ENCODE assay signal across 9 mouse cellular contexts in genomic region chr4:132737154-132737553, GRCm38 (mm10). TPM values are rescaled to one million over a fixed set of nuclear protein-coding genes. Genes with fewer than 3 reads are reported as not detected.
DNase-seq lines count a peak whose midpoint lies in the region; TF ChIP-seq lines count a peak whose summit lies in the region.
"Not testable (repeated sequence)": the region's sequence is repeated elsewhere in the genome, so short reads cannot be mapped to it uniquely, and the experiment has no call there.
"Had no signal": no experiment of that assay in that cellular context is flagged by ENCODE, and none has a peak within 500 bp of the region (broad histone marks: within the 10 kb centered on the region; RNA-seq: fewer than 3 reads in every experiment).

No protein-coding gene starts in this region.

- not testable (repeated sequence) for H3K4me2 ChIP-seq in CH12.LX (ENCODE audit: insufficient read depth, low read depth, poor library complexity, severe bottlenecking)

- not testable (repeated sequence) for H3K79me2 ChIP-seq in CH12.LX (replicated peaks; ENCODE audit: control insufficient read depth, extremely low read depth, insufficient read depth, poor library complexity, severe bottlenecking)

- not testable (repeated sequence) for H3K4me3 ChIP-seq in CH12.LX (replicated peaks in 1 of 3; ENCODE audit: low read depth in 2 of 3, low read length in 2 of 3, poor library complexity in 1 of 3)
- H3K4me3 ChIP-seq in ES-Bruce4 (ENCODE audit: low read depth, low read length) = peak overlapping the region; percentile 77

- H3K27me3 ChIP-seq in CH12.LX (replicated peaks); ES-Bruce4 (ENCODE audit: control insufficient read depth, insufficient read depth, low read length, poor library complexity, severe bottlenecking): not testable (repeated sequence)

- not testable (repeated sequence) for TF ChIP-seq EP300 in CH12.LX (IDR thresholded peaks at IDR 0.05; ENCODE audit: low read length); ES-Bruce4 (IDR thresholded peaks at IDR 0.05; ENCODE audit: insufficient read depth, low read depth, low read length)

- not testable (repeated sequence) for TF ChIP-seq RAD21 in CH12.LX (IDR thresholded peaks at IDR 0.05; ENCODE audit: low read depth, low read length)

- in situ Hi-C loops in CH12.LX (cut with MboI; ENCODE audit: low pct_ligation_motif_present, low pct_unique_long_range_greater_than_20kb, low sequenced_read_pairs) = not testable (repeated sequence)

- peaks cover 7 to 20% of the 10 kb centered on the region in 2 experiments for H3K36me3 ChIP-seq in CH12.LX (replicated peaks in 1 of 2; ENCODE audit: control insufficient read depth in 1 of 2, insufficient read depth in 1 of 2, low read length in 1 of 2)
- not testable (repeated sequence) for H3K36me3 ChIP-seq in ES-Bruce4 (ENCODE audit: control insufficient read depth, insufficient read depth, low read length, poor library complexity, severe bottlenecking)

- H3K9me3 ChIP-seq in CH12.LX (replicated peaks; ENCODE audit: low read length); ES-Bruce4 (replicated peaks; ENCODE audit: control insufficient read depth, insufficient read depth, low read length, poor library complexity, severe bottlenecking): not testable (repeated sequence)

- H3K4me1 ChIP-seq in CH12.LX (ENCODE audit: control insufficient read depth in 1 of 2, insufficient read depth in 2 of 2) = peaks cover 2 to 30% of the 10 kb centered on the region in 2 experiments; a peak in 2 of 4 replicates
- not testable (repeated sequence) for H3K4me1 ChIP-seq in ES-Bruce4 (ENCODE audit: control insufficient read depth, insufficient read depth, low read length)

- not testable (repeated sequence) for TF ChIP-seq CTCF in CH12.LX (conservative IDR thresholded peaks at IDR 0.05 in 1 of 2, IDR thresholded peaks at IDR 0.05 in 1 of 2; ENCODE audit: low read depth in 2 of 2, low read length in 2 of 2); ES-Bruce4 (IDR thresholded peaks at IDR 0.05; ENCODE audit: low read depth, low read length)

- dilution Hi-C loops in CH12.LX (cut with MboI; ENCODE audit: extremely low pct_ligation_motif_present, extremely low pct_unique_long_range_greater_than_20kb, low sequenced_read_pairs) = not testable (repeated sequence)

- H3K9ac ChIP-seq in CH12.LX (ENCODE audit: insufficient read depth, low read depth) = not testable (repeated sequence)
- H3K9ac ChIP-seq in ES-Bruce4 (ENCODE audit: low read depth, poor library complexity, severe bottlenecking) = peak overlapping the region; percentile 89

- not testable (repeated sequence) for H3K27ac ChIP-seq in CH12.LX (ENCODE audit: insufficient read depth, low read depth)
- H3K27ac ChIP-seq in ES-Bruce4 (ENCODE audit: insufficient read depth, low read length) = peak overlapping the region; percentile 87

- TF ChIP-seq POLR2A in CH12.LX (IDR thresholded peaks at IDR 0.05; ENCODE audit: low read depth, low read length) = not testable (repeated sequence)
- TF ChIP-seq POLR2A in ES-Bruce4 (IDR thresholded peaks at IDR 0.05; ENCODE audit: insufficient read depth, low read length) = peak; percentile 4

- DNase-seq in 416B (ENCODE audit: low read depth) = peak; percentile 40
- peak; percentile 12 for DNase-seq in CH12.LX (ENCODE audit: extremely low read depth)
- peak; percentile 44 for DNase-seq in ES-CJ7 (ENCODE audit: low read depth, low spot score)
- DNase-seq in R1 (ENCODE audit: low read depth, low spot score) = peak; percentile 85
- peak; percentile 77 for DNase-seq in WW6 (ENCODE audit: low read depth, low spot score)
- peak; percentile 57 for DNase-seq in ZHBTc4 (ENCODE audit: low read depth, low spot score)

RNA-seq across cellular contexts. Expression of gene Xkr8, which starts 4.8 kb away (rescaled TPM):
- total RNA-seq in CH12.LX (2012; rRNA removed) = 6.2 and 8.6 TPM in 2 replicates
- total RNA-seq in CH12.LX (2014; rRNA removed) = 3.7 and 3.8 TPM in 2 replicates
- 4.9 and 5.5 TPM in 2 replicates for polyA plus RNA-seq in CH12.LX (2012; ENCODE audit: insufficient read length, low read depth)
- polyA plus RNA-seq in ES-Bruce4 (2011; ENCODE audit: insufficient read depth, insufficient read length, low read depth, missing spikeins) = 6.3 and 8.1 TPM in 2 replicates

RNA-seq across cellular contexts. Expression of gene Smpdl3b, which starts 19.9 kb away (rescaled TPM):
- total RNA-seq in CH12.LX (2012; rRNA removed) (20.9 and 24.0 TPM in 2 replicates), CH12.LX (2014; rRNA removed) (3.6 and 4.6 TPM in 2 replicates)
- polyA plus RNA-seq in CH12.LX (2012; ENCODE audit: insufficient read length, low read depth) (2.9 TPM in 2 replicates), ES-Bruce4 (2011; ENCODE audit: insufficient read depth, insufficient read length, low read depth, missing spikeins) (6.3 and 6.4 TPM in 2 replicates)

RNA-seq across cellular contexts. Expression of gene Rpa2, which starts 31.0 kb away (rescaled TPM):
- total RNA-seq in CH12.LX (2012; rRNA removed) (80.2 and 108 TPM in 2 replicates), CH12.LX (2014; rRNA removed) (142 and 157 TPM in 2 replicates)
- polyA plus RNA-seq in CH12.LX (2012; ENCODE audit: insufficient read length, low read depth) (97.9 and 103 TPM in 2 replicates), ES-Bruce4 (2011; ENCODE audit: insufficient read depth, insufficient read length, low read depth, missing spikeins) (78.2 and 78.7 TPM in 2 replicates)

RNA-seq across cellular contexts. Expression of gene Themis2, which starts 59.0 kb away (rescaled TPM):
- 14.2 and 17.1 TPM in 2 replicates for total RNA-seq in CH12.LX (2012; rRNA removed)
- 9.3 and 10.2 TPM in 2 replicates for total RNA-seq in CH12.LX (2014; rRNA removed)
- polyA plus RNA-seq in CH12.LX (2012; ENCODE audit: insufficient read length, low read depth) = 30.7 and 35.7 TPM in 2 replicates
- polyA plus RNA-seq in ES-Bruce4 (2011; ENCODE audit: insufficient read depth, insufficient read length, low read depth, missing spikeins) = 0.72 and 0.84 TPM in 2 replicates
- polyA plus RNA-seq: C2C12, Patski had no signal

Comparison
In these comparisons a context has a peak if more than half of its experiments do, and no peak if none do; other contexts are left out.
1. DNase-seq: peak in every context shown above with its lines; median percentile 85 in R1; 77 in WW6; 57 in ZHBTc4; 44 in ES-CJ7; 40 in 416B; 12 in CH12.LX.